Mouse (Mus musculus): ENCODE measurements around the gene Gm28308. TPM values are rescaled to one million over a fixed set of nuclear protein-coding genes. Genes with fewer than 3 reads are reported as not detected.
A peak's percentile ranks its signal among the peaks of the same experiment; 100 is the strongest.

Gm28308 gene
- polyA plus RNA-seq, 1 experiment from 2014 or later = not detected

GRCm38 (mm10) chr6:52227470-52228222 lies 14.5 kb upstream of the Gm28308 start:
- Histone ChIP-seq H3K27me3 (ENCODE audit: insufficient read depth, low read length) (no peaks in the 10 kb centered on the region), H3K27ac (ENCODE audit: low read length) (peak overlapping the region; percentile 97), H3K4me2 (replicated peaks; ENCODE audit: low read depth, low read length) (peak overlapping the region; percentile 81), H3K9ac (replicated peaks; ENCODE audit: low read length) (peak overlapping the region; percentile 85), H3K36me3 (ENCODE audit: insufficient read depth, low read length) (peaks cover 13% of the 10 kb centered on the region; the same call in 1 of the 2 replicates), H3K4me3 (ENCODE audit: low read length) (peak overlapping the region; percentile 63), H3K4me1 (ENCODE audit: insufficient read depth, low read length) (peaks cover 10% of the 10 kb centered on the region), H3K9me3 (ENCODE audit: low read length) (no peaks in the 10 kb centered on the region)
- WGBS = 2% methylated on average over 11 of the region's 11 CpGs
- ATAC-seq (ENCODE audit: low FRiP score, low TSS enrichment) = no peak

GRCm38 (mm10) chr6:52226569-52227257 lies 13.6 kb upstream of the Gm28308 start:
- peaks cover 17% of the 10 kb centered on the region for H3K4me1 ChIP-seq (ENCODE audit: insufficient read depth, low read length)
- 0 out of 2 replicates have a peak, but pooled peaks cover 7% of the 10 kb centered on the region for H3K36me3 ChIP-seq (ENCODE audit: insufficient read depth, low read length)
- H3K9me3 ChIP-seq (ENCODE audit: low read length) = no peaks in the 10 kb centered on the region
- H3K4me3 ChIP-seq (ENCODE audit: low read length) = peak overlapping the region; percentile 63
- peak overlapping the region; percentile 81 for H3K4me2 ChIP-seq (replicated peaks; ENCODE audit: low read depth, low read length)
- H3K27ac ChIP-seq (ENCODE audit: low read length) = peak overlapping the region; percentile 97
- ATAC-seq (ENCODE audit: low FRiP score, low TSS enrichment) = peak; percentile 36
- 2% methylated on average over 26 of the region's 26 CpGs for WGBS
- peak overlapping the region; percentile 85 for H3K9ac ChIP-seq (replicated peaks; ENCODE audit: low read length)
- no peaks in the 10 kb centered on the region for H3K27me3 ChIP-seq (ENCODE audit: insufficient read depth, low read length)

- Histone ChIP-seq H3K27ac (ENCODE audit: low read length) (peak overlapping the region; percentile 97), H3K9me3 (ENCODE audit: low read length) (no peaks in the 10 kb centered on the region), H3K36me3 (ENCODE audit: insufficient read depth, low read length) (0 out of 2 replicates have a peak, but pooled peaks cover 7% of the 10 kb centered on the region), H3K9ac (replicated peaks; ENCODE audit: low read length) (peak overlapping the region; percentile 85), H3K27me3 (ENCODE audit: insufficient read depth, low read length) (no peaks in the 10 kb centered on the region), H3K4me3 (ENCODE audit: low read length) (peak overlapping the region; percentile 63), H3K4me2 (replicated peaks; ENCODE audit: low read depth, low read length) (peak overlapping the region; percentile 81), H3K4me1 (ENCODE audit: insufficient read depth, low read length) (peaks cover 17% of the 10 kb centered on the region)
- peak; percentile 52 for ATAC-seq (ENCODE audit: low FRiP score, low TSS enrichment)
- under 1% methylated on average over 69 of the region's 69 CpGs for WGBS
Measured at GRCm38 (mm10) chr6:52225612-52226568, 12.8 kb upstream of the Gm28308 start.

GRCm38 (mm10) chr6:52224895-52225611 lies 11.9 kb upstream of the Gm28308 start:
- H3K4me2 ChIP-seq (replicated peaks; ENCODE audit: low read depth, low read length) = peak overlapping the region; percentile 81
- no peaks in the 10 kb centered on the region for H3K9me3 ChIP-seq (ENCODE audit: low read length)
- 1% methylated on average over 36 of the region's 36 CpGs for WGBS
- 0 out of 2 replicates have a peak, but pooled peaks cover 7% of the 10 kb centered on the region for H3K36me3 ChIP-seq (ENCODE audit: insufficient read depth, low read length)
- no peak; the same call in 1 of the 2 replicates for ATAC-seq (ENCODE audit: low FRiP score, low TSS enrichment)
- peak overlapping the region; percentile 85 for H3K9ac ChIP-seq (replicated peaks; ENCODE audit: low read length)
- H3K4me1 ChIP-seq (ENCODE audit: insufficient read depth, low read length) = peaks cover 19% of the 10 kb centered on the region
- H3K27ac ChIP-seq (ENCODE audit: low read length) = peak overlapping the region; percentile 97
- H3K27me3 ChIP-seq (ENCODE audit: insufficient read depth, low read length) = no peaks in the 10 kb centered on the region
- peak overlapping the region; percentile 63 for H3K4me3 ChIP-seq (ENCODE audit: low read length)

GRCm38 (mm10) chr6:52223939-52224760 lies 11.0 kb upstream of the Gm28308 start:
- Histone ChIP-seq H3K27me3 (ENCODE audit: insufficient read depth, low read length) (no peaks in the 10 kb centered on the region), H3K4me2 (replicated peaks; ENCODE audit: low read depth, low read length) (peak overlapping the region; percentile 81)
- WGBS = under 1% methylated on average over 24 of the region's 24 CpGs

GRCm38 (mm10) chr6:52222729-52223128 lies 9.6 kb upstream of the Gm28308 start:
- Histone ChIP-seq H3K9ac (replicated peaks; ENCODE audit: low read length) (peak overlapping the region; percentile 85), H3K27me3 (ENCODE audit: insufficient read depth, low read length) (no peaks in the 10 kb centered on the region), H3K9me3 (ENCODE audit: low read length) (no peaks in the 10 kb centered on the region), H3K36me3 (ENCODE audit: insufficient read depth, low read length) (0 out of 2 replicates have a peak, but pooled peaks cover 7% of the 10 kb centered on the region), H3K27ac (ENCODE audit: low read length) (peak overlapping the region; percentile 97), H3K4me3 (ENCODE audit: low read length) (peak overlapping the region; percentile 63), H3K4me1 (ENCODE audit: insufficient read depth, low read length) (peaks cover 36% of the 10 kb centered on the region), H3K4me2 (replicated peaks; ENCODE audit: low read depth, low read length) (peak overlapping the region; percentile 81)
- no peak for ATAC-seq (ENCODE audit: low FRiP score, low TSS enrichment)
- WGBS = 4% methylated on average over 13 of the region's 13 CpGs

More at GRCm38 (mm10) chr6:52223939-52224760, 11.0 kb upstream of the Gm28308 start:
- H3K27ac ChIP-seq (ENCODE audit: low read length) = peak overlapping the region; percentile 97
- H3K9me3 ChIP-seq (ENCODE audit: low read length) = no peaks in the 10 kb centered on the region
- H3K36me3 ChIP-seq (ENCODE audit: insufficient read depth, low read length) = 0 out of 2 replicates have a peak, but pooled peaks cover 7% of the 10 kb centered on the region
- H3K4me3 ChIP-seq (ENCODE audit: low read length) = peak overlapping the region; percentile 63
- peaks cover 28% of the 10 kb centered on the region for H3K4me1 ChIP-seq (ENCODE audit: insufficient read depth, low read length)
- ATAC-seq (ENCODE audit: low FRiP score, low TSS enrichment) = no peak
- H3K9ac ChIP-seq (replicated peaks; ENCODE audit: low read length) = peak overlapping the region; percentile 85

- Histone ChIP-seq H3K9ac (replicated peaks; ENCODE audit: low read length) (peak overlapping the region; percentile 85), H3K4me2 (replicated peaks; ENCODE audit: low read depth, low read length) (peak overlapping the region; percentile 81), H3K27me3 (ENCODE audit: insufficient read depth, low read length) (no peaks in the 10 kb centered on the region), H3K36me3 (ENCODE audit: insufficient read depth, low read length) (0 out of 2 replicates have a peak, but pooled peaks cover 7% of the 10 kb centered on the region), H3K4me1 (ENCODE audit: insufficient read depth, low read length) (peaks cover 34% of the 10 kb centered on the region), H3K27ac (ENCODE audit: low read length) (peak overlapping the region; percentile 97), H3K9me3 (ENCODE audit: low read length) (no peaks in the 10 kb centered on the region), H3K4me3 (ENCODE audit: low read length) (peak overlapping the region; percentile 63)
- ATAC-seq (ENCODE audit: low FRiP score, low TSS enrichment) = peak; percentile 32
- 5% methylated on average over 21 of the region's 21 CpGs for WGBS
Measured at GRCm38 (mm10) chr6:52221993-52222685, 9.0 kb upstream of the Gm28308 start.
